Mouse (Mus musculus) megakaryocyte, embryonic 14.5 days (primary cell): ENCODE results near the gene Rab5if.

Source experiments
- FLI1 ChIP-seq: IDR thresholded peaks from 2 replicates; pipeline ENCODE4 v1.6.1; 2012; ENCODE audit warnings: low read length, inconsistent platforms, mixed read lengths
- GATA1 ChIP-seq: IDR thresholded peaks from 3 replicates; pipeline ENCODE4 v1.6.1; 2012; ENCODE audit warnings: mixed read lengths, low read length, inconsistent platforms, borderline replicate concordance

- no peak for TF ChIP-seq GATA1
- no peak for TF ChIP-seq FLI1
These were observed 6.6 kb downstream of the Rab5if start for GRCm38 (mm10) chr2:156869554-156869953.
